Mouse (Mus musculus): ENCODE results near the gene Crisp4. TPM values are rescaled to one million over a fixed set of nuclear protein-coding genes. Genes with fewer than 3 reads are reported as not detected.
A peak's percentile ranks its signal among the peaks of the same experiment; 100 is the strongest.

Gene Crisp4
- polyA plus RNA-seq, 1 experiment from 2014 or later, result not detected

GRCm38 (mm10) chr1:18129983-18130382 is 15.7 kb downstream of the Crisp4 start:
- Histone ChIP-seq H3K4me3 (replicated peaks; ENCODE audit: low read length) (no peak overlapping the region), H3K36me3 (replicated peaks; ENCODE audit: control insufficient read depth, insufficient read depth) (no peaks in the 10 kb centered on the region), H3K9ac (no peak overlapping the region), H3K9me3 (ENCODE audit: control insufficient read depth, low read length) (no peaks in the 10 kb centered on the region), H3K4me2 (replicated peaks) (no peak overlapping the region), H3K4me1 (replicated peaks; ENCODE audit: control insufficient read depth, insufficient read depth, low read length) (no peaks in the 10 kb centered on the region), H3K27me3 (ENCODE audit: control insufficient read depth, insufficient read depth, low read length) (no peaks in the 10 kb centered on the region), H3K27ac (no peak overlapping the region)
- 80% methylated on average over 4 of the region's 4 CpGs for WGBS
- DNase-seq (ENCODE audit: low spot score) (no peak), ATAC-seq (ENCODE audit: low FRiP score) (no peak)

- WGBS, result 36% methylated on average over 5 of the region's 5 CpGs
- Histone ChIP-seq H3K36me3 (replicated peaks; ENCODE audit: control insufficient read depth, insufficient read depth) (no peaks in the 10 kb centered on the region), H3K9me3 (ENCODE audit: control insufficient read depth, low read length) (no peaks in the 10 kb centered on the region), H3K4me3 (replicated peaks; ENCODE audit: low read length) (no peak overlapping the region), H3K27ac (no peak overlapping the region), H3K4me1 (replicated peaks; ENCODE audit: control insufficient read depth, insufficient read depth, low read length) (no peaks in the 10 kb centered on the region), H3K9ac (no peak overlapping the region), H3K27me3 (ENCODE audit: control insufficient read depth, insufficient read depth, low read length) (no peaks in the 10 kb centered on the region), H3K4me2 (replicated peaks) (no peak overlapping the region)
- DNase-seq (ENCODE audit: low spot score) (peak; percentile 80), ATAC-seq (ENCODE audit: low FRiP score) (peak; percentile 65; the same call in 1 of the 2 replicates)
Observed at GRCm38 (mm10) chr1:18106720-18107355, 38.9 kb downstream of the Crisp4 start.

GRCm38 (mm10) chr1:18105866-18106529 is 39.7 kb downstream of the Crisp4 start:
- H3K27me3 ChIP-seq (ENCODE audit: control insufficient read depth, insufficient read depth, low read length), result no peaks in the 10 kb centered on the region
- H3K9me3 ChIP-seq (ENCODE audit: control insufficient read depth, low read length), result no peaks in the 10 kb centered on the region
- no peak overlapping the region for H3K9ac ChIP-seq
- no peak overlapping the region for H3K27ac ChIP-seq
- no peak overlapping the region for H3K4me2 ChIP-seq (replicated peaks)
- no peaks in the 10 kb centered on the region for H3K36me3 ChIP-seq (replicated peaks; ENCODE audit: control insufficient read depth, insufficient read depth)
- no peak overlapping the region for H3K4me3 ChIP-seq (replicated peaks; ENCODE audit: low read length)
- peak; percentile 79 for DNase-seq (ENCODE audit: low spot score)
- 41% methylated on average over 5 of the region's 5 CpGs for WGBS
- H3K4me1 ChIP-seq (replicated peaks; ENCODE audit: control insufficient read depth, insufficient read depth, low read length), result no peaks in the 10 kb centered on the region
- ATAC-seq (ENCODE audit: low FRiP score), result peak; percentile 66; the same call in 1 of the 2 replicates

- H3K4me2 ChIP-seq (replicated peaks), result no peak overlapping the region
- no peaks in the 10 kb centered on the region for H3K4me1 ChIP-seq (replicated peaks; ENCODE audit: control insufficient read depth, insufficient read depth, low read length)
- H3K36me3 ChIP-seq (replicated peaks; ENCODE audit: control insufficient read depth, insufficient read depth), result no peaks in the 10 kb centered on the region
- H3K27ac ChIP-seq, result no peak overlapping the region
- WGBS, result 7% methylated on average over 1 of the region's 1 CpGs
- no peaks in the 10 kb centered on the region for H3K9me3 ChIP-seq (ENCODE audit: control insufficient read depth, low read length)
- DNase-seq (ENCODE audit: low spot score) (no peak), ATAC-seq (ENCODE audit: low FRiP score) (peak; percentile 69)
- H3K27me3 ChIP-seq (ENCODE audit: control insufficient read depth, insufficient read depth, low read length), result no peaks in the 10 kb centered on the region
- no peak overlapping the region for H3K4me3 ChIP-seq (replicated peaks; ENCODE audit: low read length)
- no peak overlapping the region for H3K9ac ChIP-seq
Observed at GRCm38 (mm10) chr1:18105029-18105865, 40.5 kb downstream of the Crisp4 start.

Other genes with a start within 250 kb of the Crisp4 start
- gene Defb18, start 91.5 kb upstream of the Crisp4 start, polyA plus RNA-seq (2014; fragmentation: Nextera tagmentation; extraction: Ambion mirVana), result not detected in 2 replicates
- gene Defb41, start 119.2 kb upstream of the Crisp4 start, polyA plus RNA-seq (2014; fragmentation: Nextera tagmentation; extraction: Ambion mirVana), result not detected in 2 replicates

Data from hindbrain, embryonic 14.5 days (tissue).